Mouse (Mus musculus) kidney, adult 18-20 months (tissue): Measurements from ENCODE around the gene Acy3.
"Not testable (repeated sequence)": the region's sequence is repeated elsewhere in the genome, so short reads cannot be mapped to it uniquely, and the experiment has no call there.

Experiments
- DNase-seq: peaks from one replicate; pipeline ENCODE4 v3.0.0; 2021

Acy3 gene

DNA sequence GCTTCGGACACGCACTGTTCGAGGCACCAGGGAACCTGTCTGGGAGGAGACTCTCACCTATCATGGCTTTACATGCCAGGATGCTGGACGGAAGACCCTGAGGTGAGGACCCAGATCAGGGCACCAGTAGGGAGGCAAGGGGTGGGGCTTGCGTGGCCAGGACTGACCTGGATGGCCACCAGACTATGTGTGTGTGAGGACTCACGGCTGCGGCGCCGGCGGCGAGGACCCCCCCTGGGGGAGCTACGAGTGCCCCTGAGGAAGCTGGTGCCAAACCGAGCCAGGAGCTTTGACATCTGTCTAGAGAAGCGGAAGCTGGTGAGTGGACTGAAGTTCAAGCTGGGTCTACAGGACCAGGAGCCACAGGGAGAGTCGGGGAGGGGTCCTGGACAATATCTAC, 18.0 kb downstream of the Acy3 start:
- DNase-seq = no peak

- DNase-seq = no peak
Measured at GRCm38 (mm10) chr19:4005091-4005490, 18.7 kb downstream of the Acy3 start.

DNA sequence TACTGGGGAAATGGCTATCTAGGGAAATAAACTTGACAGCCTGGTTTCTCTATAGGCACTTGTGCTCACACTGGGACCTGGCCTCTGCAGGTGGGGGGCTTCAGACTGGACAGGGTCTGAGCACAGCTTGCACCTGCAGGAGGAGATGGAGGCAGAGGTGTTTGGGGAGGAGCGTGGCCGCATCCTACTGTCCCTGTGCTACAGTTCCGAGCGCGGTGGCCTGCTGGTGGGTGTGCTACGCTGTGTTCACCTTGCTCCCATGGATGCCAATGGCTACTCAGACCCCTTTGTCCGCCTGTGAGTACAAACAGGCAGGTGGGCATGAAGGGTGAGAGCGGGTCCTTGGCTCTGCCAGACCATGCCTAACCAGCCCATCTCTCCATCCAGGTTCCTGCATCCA, 19.6 kb downstream of the Acy3 start:
- no peak for DNase-seq

DNA sequence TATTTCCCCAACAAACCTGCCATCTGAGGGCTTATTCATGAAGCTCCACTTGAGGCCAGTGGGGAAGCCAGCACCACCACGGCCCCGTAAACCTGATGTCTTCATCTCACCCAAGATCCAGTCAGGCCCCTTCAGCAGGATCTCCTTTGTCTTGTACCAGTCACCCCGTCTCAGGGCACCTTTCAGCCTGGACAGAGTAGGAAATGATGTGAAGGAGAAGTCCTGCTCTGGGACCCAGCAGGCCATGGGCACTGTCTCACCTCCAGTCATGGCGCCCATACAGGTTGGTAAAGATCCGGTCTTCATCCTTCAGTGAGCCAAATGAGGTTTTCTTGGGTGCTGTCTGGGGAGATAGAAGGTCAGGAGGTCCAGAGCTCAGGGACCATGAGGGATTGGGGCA, 24.7 kb downstream of the Acy3 start:
- DNase-seq = no peak

DNA sequence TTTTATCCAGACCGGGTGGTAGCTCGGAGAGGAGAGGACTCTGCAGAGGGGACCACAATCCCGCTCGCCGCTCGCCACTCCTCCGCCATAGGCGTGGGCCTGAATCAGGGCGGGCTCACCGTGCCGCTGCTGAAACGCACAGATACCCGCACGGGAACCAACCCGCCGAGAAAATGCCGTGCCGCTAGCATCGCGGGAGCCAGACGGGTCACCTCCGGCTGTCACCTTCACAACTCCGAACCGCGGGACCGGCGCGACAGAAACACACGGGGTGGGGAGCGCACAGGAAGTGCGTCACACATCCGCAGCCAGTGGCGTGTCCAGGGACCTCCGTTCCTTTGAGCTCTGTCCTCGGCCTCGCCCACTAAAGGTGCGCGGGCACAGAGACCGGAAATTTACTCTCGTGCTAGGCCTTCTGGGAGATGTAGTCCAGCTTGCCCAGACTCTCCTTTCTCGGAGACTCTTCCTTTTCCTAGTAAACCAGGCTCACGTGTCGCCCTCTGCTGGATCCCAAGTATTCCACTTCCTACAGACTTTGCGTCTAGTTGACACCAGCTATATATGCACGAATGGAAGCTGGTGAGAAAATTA, 26.2 kb downstream of the Acy3 start, which contains the start of gene Ndufv1:
Gene Ndufv1, minus strand, starts transcription at position 375 of the 591 bp plus-strand sequence.
- DNase-seq = peak; percentile 97

GRCm38 (mm10) chr19:4013066-4013465, 26.7 kb downstream of the Acy3 start:
- no peak for DNase-seq

GRCm38 (mm10) chr19:4014802-4015201, 28.4 kb downstream of the Acy3 start:
- DNase-seq = no peak

DNA sequence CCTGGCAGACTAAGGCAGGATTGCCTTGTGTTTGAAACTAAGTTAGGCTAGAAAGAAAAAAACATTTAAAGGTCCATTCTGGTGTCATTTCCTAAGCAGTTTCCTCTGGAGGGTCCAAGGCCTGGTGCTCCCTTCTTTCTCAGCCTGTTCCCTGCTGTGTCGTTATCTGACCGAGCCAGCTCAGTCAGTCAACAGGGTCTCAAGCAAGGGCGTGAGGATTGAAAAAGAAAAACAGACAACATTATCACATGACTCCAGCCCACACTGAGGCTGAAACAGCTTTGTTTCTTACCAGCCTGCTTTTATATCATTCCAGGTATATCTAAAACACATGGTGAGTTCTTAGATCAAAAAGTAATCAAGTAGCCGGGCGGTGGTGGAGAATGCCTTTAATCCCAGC, 29.3 kb downstream of the Acy3 start:
- no peak for DNase-seq

- no peak for DNase-seq
Measured at GRCm38 (mm10) chr19:4017921-4018587, 31.7 kb downstream of the Acy3 start.

GRCm38 (mm10) chr19:4018743-4019583, 32.6 kb downstream of the Acy3 start:
- DNase-seq = peak; percentile 84

- DNase-seq = no peak
Measured at GRCm38 (mm10) chr19:4023185-4023584, 36.8 kb downstream of the Acy3 start.

DNA sequence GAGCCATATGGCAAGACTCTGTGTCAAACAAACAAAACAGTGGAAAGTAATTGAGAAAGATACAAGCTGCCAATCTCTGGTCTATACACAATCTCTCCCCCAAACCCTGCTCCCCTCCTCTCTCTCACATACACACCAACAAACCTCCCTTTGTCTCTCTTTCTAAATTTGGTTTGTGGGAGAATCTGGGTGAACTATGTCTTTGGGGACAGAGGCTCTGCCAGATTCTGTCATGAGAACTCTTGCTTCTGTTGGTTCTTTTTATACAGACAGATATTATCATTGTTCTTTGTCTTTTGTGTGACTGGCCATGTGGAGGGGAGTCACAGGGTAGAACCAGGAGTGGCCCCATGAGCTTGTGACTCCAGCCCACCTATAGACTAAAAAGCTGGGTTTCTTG, 41.2 kb downstream of the Acy3 start:
- no peak for DNase-seq

DNA sequence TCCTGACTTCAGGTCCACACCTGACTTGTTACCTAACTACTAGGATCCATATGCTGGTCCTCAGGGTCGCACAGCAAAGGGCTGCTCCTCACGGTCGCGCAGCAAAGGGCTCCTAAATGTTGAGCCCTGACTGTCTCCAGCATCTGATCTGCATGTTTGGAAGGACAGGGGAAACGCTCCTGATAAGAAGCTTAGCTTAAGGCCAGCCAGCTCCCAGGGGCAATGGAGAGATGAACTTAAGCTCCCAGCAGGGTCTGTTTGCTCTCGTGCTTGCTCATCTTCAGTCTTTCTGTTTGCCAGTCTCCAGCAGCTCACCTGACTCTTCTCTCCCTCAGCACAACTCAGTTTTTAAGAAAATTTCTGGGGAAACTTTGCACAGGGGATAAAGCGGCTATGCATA, 46.3 kb downstream of the Acy3 start:
- DNase-seq = no peak

DNA sequence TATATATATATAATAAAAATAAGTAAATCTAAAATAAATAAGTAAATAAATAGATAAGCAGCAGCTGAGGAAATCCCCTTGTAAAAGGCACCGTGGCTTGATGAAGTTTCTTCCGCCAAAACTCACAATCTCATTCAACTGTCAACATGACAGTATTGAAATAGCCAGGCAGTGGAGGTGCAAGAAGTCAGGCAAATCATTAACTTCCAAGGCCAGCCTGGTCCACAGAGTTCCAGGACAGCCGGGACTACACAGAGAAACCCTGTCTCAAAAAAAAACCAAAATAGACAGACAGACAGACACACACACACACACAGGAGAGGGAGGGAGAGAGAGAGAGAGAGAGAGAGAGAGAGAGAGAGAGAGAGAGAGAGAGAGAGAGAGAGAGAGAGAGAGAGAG, 46.9 kb downstream of the Acy3 start:
- peak; percentile 34 for DNase-seq

GRCm38 (mm10) chr19:4033742-4034141, 47.4 kb downstream of the Acy3 start:
- DNase-seq = no peak

DNA sequence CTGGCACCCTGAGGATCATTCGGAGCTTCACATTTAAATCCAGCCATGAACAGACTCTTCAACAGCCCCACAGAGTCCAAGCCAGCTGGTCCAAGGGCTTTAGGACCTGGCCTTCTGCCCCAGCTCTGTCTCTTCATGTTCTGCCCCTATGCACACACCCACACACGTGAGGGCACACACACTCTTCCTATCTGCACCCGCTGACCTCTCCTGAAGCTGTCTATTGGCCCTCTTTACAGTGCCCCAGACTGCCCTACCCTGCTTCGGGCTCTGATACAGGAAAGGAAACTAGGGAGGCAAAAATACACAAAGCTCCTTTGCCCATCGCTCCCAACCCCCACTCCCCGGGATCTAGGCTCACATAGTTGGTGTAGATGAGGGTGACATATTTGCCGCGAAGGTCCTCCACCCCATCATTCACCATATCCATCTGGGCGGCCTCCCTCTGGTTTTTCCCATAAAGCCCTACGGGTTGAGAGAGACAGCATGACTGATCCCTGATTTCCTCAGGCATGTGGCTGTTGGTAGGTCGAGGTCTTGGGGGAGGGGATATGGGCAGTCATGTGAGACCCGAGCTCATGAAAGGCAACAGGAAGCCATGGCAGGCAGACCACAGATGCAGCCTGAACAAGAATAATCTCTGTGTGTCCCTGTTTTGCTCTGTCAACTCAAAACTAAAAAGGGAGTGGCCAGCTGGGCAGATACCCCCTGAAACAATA, 50.1 kb downstream of the Acy3 start:
- DNase-seq = no peak

DNA sequence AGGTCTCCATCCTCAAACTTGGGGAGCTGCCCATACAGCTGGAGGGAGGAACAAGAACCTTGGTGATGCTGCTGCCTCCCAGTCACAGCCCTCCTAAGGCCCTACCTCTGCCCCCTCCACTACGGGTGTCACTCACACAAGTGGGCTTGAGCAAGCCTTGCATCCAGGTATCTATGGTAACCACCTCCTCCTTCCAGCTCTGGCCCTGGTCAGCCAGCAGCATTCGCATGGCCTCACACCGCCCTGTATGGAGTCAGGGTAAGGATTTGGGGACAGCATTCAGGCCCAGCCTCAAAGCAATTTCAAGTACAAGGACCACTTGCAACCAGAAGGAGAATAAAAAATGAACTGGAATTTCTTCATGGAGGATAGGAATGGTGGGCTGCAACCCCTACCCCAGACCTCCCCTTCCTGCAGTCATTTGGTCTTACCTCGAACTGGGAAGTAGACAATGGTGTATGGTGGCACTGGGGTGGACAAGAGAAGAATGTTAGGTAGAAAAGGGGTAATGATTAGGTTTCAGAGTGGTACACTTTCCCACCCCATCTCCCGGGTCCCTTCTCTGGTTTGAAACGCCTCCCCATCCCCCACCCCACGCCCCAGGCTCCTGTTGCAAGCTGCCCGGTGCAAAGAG, 50.9 kb downstream of the Acy3 start:
- not testable (repeated sequence) for DNase-seq

- DNase-seq = peak; percentile 89
Measured at GRCm38 (mm10) chr19:4037788-4038232, 51.4 kb downstream of the Acy3 start, which contains the start of gene Gstp1. Gene Gstp1, minus strand, starts transcription at chr19:4037985.
